Mouse (Mus musculus): ENCODE measurements around the gene Ptch1.

Gene Ptch1
- long read RNA-seq, experiment 1, partial matches to known transcripts, result 1 of 4 reads
- long read RNA-seq, experiment 1, other reads (novel, unspliced or antisense), result 2 of 4 reads
- long read RNA-seq, experiment 2, partial matches to known transcripts, result 0 of 10 reads
- long read RNA-seq, experiment 2, other reads (novel, unspliced or antisense), result 10 of 10 reads

- intact Hi-C loops (cut with DNase I), result no loop called here
These were observed at the start of gene Ptch1 for GRCm38 (mm10) chr13:63573256-63573835. Ptch1 (minus strand) TSS chr13:63573598.

- intact Hi-C loops (cut with DNase I), result no loop called here
These were observed 47.9 kb upstream of the Ptch1 start for GRCm38 (mm10) chr13:63621301-63621700.

GRCm38 (mm10) chr13:63613201-63613600 is 39.8 kb upstream of the Ptch1 start:
- intact Hi-C loops (cut with DNase I), result no loop called here

- intact Hi-C loops (cut with DNase I), result no loop called here
These were observed 36.3 kb upstream of the Ptch1 start for GRCm38 (mm10) chr13:63609734-63610133.

GRCm38 (mm10) chr13:63597593-63597992 is 24.2 kb upstream of the Ptch1 start:
- intact Hi-C loops (cut with DNase I), result no loop called here

GRCm38 (mm10) chr13:63595869-63596268 is 22.5 kb upstream of the Ptch1 start:
- intact Hi-C loops (cut with DNase I), result no loop called here

- intact Hi-C loops (cut with DNase I), result no loop called here
These were observed 20.2 kb upstream of the Ptch1 start for GRCm38 (mm10) chr13:63593469-63594050.

GRCm38 (mm10) chr13:63592755-63593154 is 19.4 kb upstream of the Ptch1 start:
- intact Hi-C loops (cut with DNase I), result no loop called here

- intact Hi-C loops (cut with DNase I), result no loop called here
These were observed 1.2 kb upstream of the Ptch1 start for GRCm38 (mm10) chr13:63574601-63575000.

GRCm38 (mm10) chr13:63572453-63573255 is 744 bp downstream of the Ptch1 start:
- intact Hi-C loops (cut with DNase I), result no loop called here

- intact Hi-C loops (cut with DNase I), result no loop called here
These were observed 1.3 kb downstream of the Ptch1 start for GRCm38 (mm10) chr13:63572111-63572452.

- intact Hi-C loops (cut with DNase I), result no loop called here
These were observed 2.9 kb downstream of the Ptch1 start for GRCm38 (mm10) chr13:63570456-63570855.

- intact Hi-C loops (cut with DNase I), result no loop called here
These were observed 4.0 kb downstream of the Ptch1 start for GRCm38 (mm10) chr13:63569396-63569756.

- intact Hi-C loops (cut with DNase I), result no loop called here
These were observed 4.5 kb downstream of the Ptch1 start for GRCm38 (mm10) chr13:63568741-63569395.

- intact Hi-C loops (cut with DNase I), result no loop called here
These were observed 5.1 kb downstream of the Ptch1 start for GRCm38 (mm10) chr13:63568306-63568705.

- intact Hi-C loops (cut with DNase I), result no loop called here
These were observed 5.6 kb downstream of the Ptch1 start for GRCm38 (mm10) chr13:63567677-63568293.

- intact Hi-C loops (cut with DNase I), result no loop called here
These were observed 7.1 kb downstream of the Ptch1 start for GRCm38 (mm10) chr13:63566018-63567015.

GRCm38 (mm10) chr13:63565320-63566017 is 7.9 kb downstream of the Ptch1 start:
- intact Hi-C loops (cut with DNase I), result no loop called here

GRCm38 (mm10) chr13:63564626-63565319 is 8.6 kb downstream of the Ptch1 start:
- intact Hi-C loops (cut with DNase I), result loop anchor here (5.0 kb wide), 1 partner anchor 132 kb away; no protein-coding TSS in a partner anchor

Data from adrenal gland (tissue).